Mouse (Mus musculus): ENCODE results near the gene Ptprh. TPM values are rescaled to one million over a fixed set of nuclear protein-coding genes. Genes with fewer than 3 reads are reported as not detected.

Gene Ptprh
- polyA plus RNA-seq, 2 experiments: 0.03 TPM; not detected in 1

DNA sequence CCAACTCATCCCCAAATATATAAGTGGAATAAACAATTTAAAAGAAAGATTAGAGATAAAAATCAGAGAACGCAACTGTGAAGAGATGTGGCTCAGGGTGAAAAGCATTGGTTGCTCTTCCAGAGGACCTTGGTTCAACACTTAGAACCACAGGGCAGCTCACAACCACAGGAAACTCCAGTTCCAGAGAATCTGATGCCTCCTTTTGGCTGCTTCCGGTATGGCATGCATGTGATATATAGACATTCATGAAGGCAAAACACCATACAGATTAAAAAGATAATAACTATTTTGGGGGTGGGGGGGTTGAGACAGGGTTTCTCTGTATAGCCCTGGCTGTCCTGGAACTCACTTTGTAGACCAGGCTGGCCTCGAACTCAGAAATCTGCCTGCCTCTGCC lies 41.2 kb downstream of the Ptprh start:
- Histone ChIP-seq H3K4me2 (replicated peaks; ENCODE audit: low read depth, low read length, severe bottlenecking) (no peak overlapping the region), H3K9ac (ENCODE audit: low read depth, low read length, severe bottlenecking) (no peak overlapping the region), H3K4me3 (replicated peaks; ENCODE audit: low read length) (no peak overlapping the region), H3K36me3 (ENCODE audit: control insufficient read depth, insufficient read depth, low read length) (no peaks in the 10 kb centered on the region), H3K27ac (replicated peaks; ENCODE audit: low read depth, low read length) (no peak overlapping the region), H3K9me3 (ENCODE audit: control insufficient read depth, low read length) (no peaks in the 10 kb centered on the region), H3K27me3 (ENCODE audit: control insufficient read depth, insufficient read depth, low read length) (no peaks in the 10 kb centered on the region), H3K4me1 (ENCODE audit: control insufficient read depth, insufficient read depth, low read length) (no peaks in the 10 kb centered on the region)
- WGBS: 92% methylated on average over 3 of the region's 3 CpGs
- ATAC-seq (ENCODE audit: low FRiP score, low read depth) (no peak), DNase-seq (ENCODE audit: low spot score) (no peak)
- TF ChIP-seq POLR2A (IDR thresholded peaks at IDR 0.05; ENCODE audit: borderline replicate concordance, extremely low read depth, insufficient read depth, insufficient read length): no peak

GRCm38 (mm10) chr7:4557167-4557560 lies 46.7 kb downstream of the Ptprh start:
- H3K9ac ChIP-seq (ENCODE audit: low read depth, low read length, severe bottlenecking): no peak overlapping the region
- no peaks in the 10 kb centered on the region for H3K4me1 ChIP-seq (ENCODE audit: control insufficient read depth, insufficient read depth, low read length)
- TF ChIP-seq POLR2A (IDR thresholded peaks at IDR 0.05; ENCODE audit: borderline replicate concordance, extremely low read depth, insufficient read depth, insufficient read length): no peak
- DNase-seq (ENCODE audit: low spot score) (no peak), ATAC-seq (ENCODE audit: low FRiP score, low read depth) (no peak)
- no peaks in the 10 kb centered on the region for H3K36me3 ChIP-seq (ENCODE audit: control insufficient read depth, insufficient read depth, low read length)
- no peak overlapping the region for H3K27ac ChIP-seq (replicated peaks; ENCODE audit: low read depth, low read length)
- no peak overlapping the region for H3K4me3 ChIP-seq (replicated peaks; ENCODE audit: low read length)
- H3K27me3 ChIP-seq (ENCODE audit: control insufficient read depth, insufficient read depth, low read length): no peaks in the 10 kb centered on the region
- WGBS: 68% methylated on average over 6 of the region's 6 CpGs
- H3K4me2 ChIP-seq (replicated peaks; ENCODE audit: low read depth, low read length, severe bottlenecking): no peak overlapping the region
- no peaks in the 10 kb centered on the region for H3K9me3 ChIP-seq (ENCODE audit: control insufficient read depth, low read length)

DNA sequence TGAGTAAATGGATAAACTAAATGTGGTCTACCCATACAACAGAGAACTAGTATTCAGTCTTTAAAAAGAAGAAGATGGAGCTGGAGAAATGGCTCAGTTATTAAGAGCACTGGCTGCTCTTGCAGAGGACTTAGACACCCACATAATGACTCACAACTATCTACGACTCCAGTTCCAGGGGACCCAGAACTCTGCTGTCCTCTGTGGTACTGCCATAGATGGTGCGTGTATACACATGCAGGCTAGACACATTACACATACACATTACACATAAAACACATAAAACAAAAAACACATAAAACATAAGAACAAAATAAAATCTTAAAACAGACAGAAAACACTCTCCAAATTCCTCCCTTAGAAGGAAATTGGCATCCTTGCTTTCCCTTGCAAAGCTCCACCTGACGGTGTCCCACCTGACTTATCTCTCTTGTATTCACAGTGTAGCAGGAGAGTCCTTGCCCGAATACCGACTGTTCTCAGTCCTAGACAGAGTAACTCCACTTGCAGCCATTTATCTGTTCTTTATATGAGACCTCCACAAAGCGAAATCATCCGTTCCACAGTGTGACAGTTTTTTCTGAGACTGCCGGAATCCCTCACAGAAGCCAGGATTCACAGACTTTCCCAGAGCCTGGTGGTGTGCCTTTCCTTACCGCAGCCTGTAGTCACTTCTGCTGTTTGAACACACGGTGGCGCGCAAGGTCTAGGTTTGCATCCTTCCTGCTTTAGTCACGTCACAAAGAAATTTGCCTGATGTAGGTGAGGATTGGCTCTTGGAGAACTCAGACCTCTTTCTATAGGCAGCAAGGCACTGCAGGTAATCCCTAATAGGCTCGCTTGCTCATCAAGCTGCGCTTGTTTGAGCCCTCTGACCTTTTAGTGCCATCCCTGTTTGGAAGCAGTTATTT lies 47.3 kb downstream of the Ptprh start:
- H3K27ac ChIP-seq (replicated peaks; ENCODE audit: low read depth, low read length): no peak overlapping the region
- no peak overlapping the region for H3K9ac ChIP-seq (ENCODE audit: low read depth, low read length, severe bottlenecking)
- no peak overlapping the region for H3K4me2 ChIP-seq (replicated peaks; ENCODE audit: low read depth, low read length, severe bottlenecking)
- DNase-seq (ENCODE audit: low spot score) (peak; percentile 95), ATAC-seq (ENCODE audit: low FRiP score, low read depth) (peak; percentile 91)
- WGBS: 22% methylated on average over 15 of the region's 15 CpGs
- H3K36me3 ChIP-seq (ENCODE audit: control insufficient read depth, insufficient read depth, low read length): no peaks in the 10 kb centered on the region
- TF ChIP-seq POLR2A (IDR thresholded peaks at IDR 0.05; ENCODE audit: borderline replicate concordance, extremely low read depth, insufficient read depth, insufficient read length): no peak
- H3K4me3 ChIP-seq (replicated peaks; ENCODE audit: low read length): no peak overlapping the region
- H3K27me3 ChIP-seq (ENCODE audit: control insufficient read depth, insufficient read depth, low read length): no peaks in the 10 kb centered on the region
- no peaks in the 10 kb centered on the region for H3K9me3 ChIP-seq (ENCODE audit: control insufficient read depth, low read length)
- H3K4me1 ChIP-seq (ENCODE audit: control insufficient read depth, insufficient read depth, low read length): no peaks in the 10 kb centered on the region

DNA sequence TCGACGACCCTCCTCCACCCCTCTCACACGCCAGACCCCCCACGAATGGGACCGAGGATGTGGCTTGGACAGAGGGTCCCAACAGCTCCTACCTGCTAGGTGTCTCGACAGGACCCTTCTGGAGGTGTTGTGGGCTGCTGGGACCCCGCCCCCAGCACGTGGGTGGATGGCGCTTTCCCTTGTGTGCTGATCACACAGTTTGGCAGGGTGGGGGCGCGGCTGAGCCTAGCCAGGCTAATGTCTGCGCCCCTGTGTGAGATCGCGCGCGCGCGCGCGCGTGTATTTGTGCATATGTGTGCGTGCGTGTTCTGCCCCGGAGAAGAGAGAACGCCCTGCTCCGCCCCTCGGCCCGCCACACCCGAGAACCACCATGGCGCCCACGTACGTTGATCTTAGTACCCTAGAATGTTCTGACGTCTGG lies 56.6 kb downstream of the Ptprh start, which contains the start of gene Syt5:
Gene Syt5 (minus strand): TSS at position 321 of the 421 bp plus-strand sequence.
- DNase-seq (ENCODE audit: low spot score) (no peak), ATAC-seq (ENCODE audit: low FRiP score, low read depth) (peak; percentile 62; the same call in 1 of the 2 replicates)
- Histone ChIP-seq H3K4me2 (replicated peaks; ENCODE audit: low read depth, low read length, severe bottlenecking) (peak within 1 kb of the TSS; percentile 71), H3K4me1 (ENCODE audit: control insufficient read depth, insufficient read depth, low read length) (peaks cover 11% of the 10 kb centered on the region), H3K9ac (ENCODE audit: low read depth, low read length, severe bottlenecking) (peak within 1 kb of the TSS; percentile 41), H3K4me3 (replicated peaks; ENCODE audit: low read length) (peak within 1 kb of the TSS; percentile 34), H3K9me3 (ENCODE audit: control insufficient read depth, low read length) (no peaks in the 10 kb centered on the region), H3K27me3 (ENCODE audit: control insufficient read depth, insufficient read depth, low read length) (no peaks in the 10 kb centered on the region), H3K27ac (replicated peaks; ENCODE audit: low read depth, low read length) (no peak within 1 kb of the TSS), H3K36me3 (ENCODE audit: control insufficient read depth, insufficient read depth, low read length) (no peaks in the 10 kb centered on the region)
- TF ChIP-seq POLR2A (IDR thresholded peaks at IDR 0.05; ENCODE audit: borderline replicate concordance, extremely low read depth, insufficient read depth, insufficient read length): no peak
- WGBS: 5% methylated on average over 27 of the region's 33 CpGs

DNA sequence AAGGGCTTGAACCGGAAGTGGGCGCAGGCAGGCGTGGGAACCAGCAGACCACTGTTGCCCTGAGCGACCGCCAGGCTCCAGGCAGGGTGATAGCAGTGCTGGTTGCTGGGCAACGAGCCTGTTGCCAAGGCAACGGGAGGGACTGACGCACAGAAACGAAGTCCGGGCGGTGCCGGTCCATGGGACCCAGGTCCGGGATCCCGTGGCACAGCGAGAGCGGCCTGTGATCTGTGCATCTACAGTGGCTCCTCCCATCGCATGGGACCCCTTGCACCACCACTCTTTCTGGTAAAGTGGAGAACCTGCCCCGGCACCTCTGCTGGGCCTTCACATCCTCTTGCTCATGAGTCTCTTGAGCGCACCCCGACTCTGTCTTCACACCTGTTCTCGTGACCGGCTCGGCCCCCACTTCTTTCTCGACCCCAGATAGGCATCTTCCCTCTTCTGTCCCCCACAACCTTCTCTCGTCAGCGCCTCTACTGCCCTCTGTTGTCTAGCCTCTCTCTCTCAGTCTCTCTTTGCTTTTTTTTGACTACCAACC lies 57.2 kb downstream of the Ptprh start:
- peak overlapping the region; percentile 41; the same call in 1 of the 2 replicates for H3K9ac ChIP-seq (ENCODE audit: low read depth, low read length, severe bottlenecking)
- H3K27ac ChIP-seq (replicated peaks; ENCODE audit: low read depth, low read length): no peak overlapping the region
- ATAC-seq (ENCODE audit: low FRiP score, low read depth): peak; percentile 66
- H3K4me1 ChIP-seq (ENCODE audit: control insufficient read depth, insufficient read depth, low read length): peaks cover 11% of the 10 kb centered on the region
- H3K4me3 ChIP-seq (replicated peaks; ENCODE audit: low read length): peak overlapping the region; percentile 34
- peak overlapping the region; percentile 71 for H3K4me2 ChIP-seq (replicated peaks; ENCODE audit: low read depth, low read length, severe bottlenecking)
- no peaks in the 10 kb centered on the region for H3K27me3 ChIP-seq (ENCODE audit: control insufficient read depth, insufficient read depth, low read length)
- TF ChIP-seq POLR2A (IDR thresholded peaks at IDR 0.05; ENCODE audit: borderline replicate concordance, extremely low read depth, insufficient read depth, insufficient read length): no peak
- H3K9me3 ChIP-seq (ENCODE audit: control insufficient read depth, low read length): no peaks in the 10 kb centered on the region
- peak; percentile 16 for DNase-seq (ENCODE audit: low spot score)
- WGBS: 4% methylated on average over 26 of the region's 26 CpGs
- H3K36me3 ChIP-seq (ENCODE audit: control insufficient read depth, insufficient read depth, low read length): no peaks in the 10 kb centered on the region

All from limb, embryonic 14.5 days (tissue).